Mouse (Mus musculus): ENCODE data around the gene Hhat. TPM values are rescaled to one million over a fixed set of nuclear protein-coding genes. Genes with fewer than 3 reads are reported as not detected.

Hhat gene
- total RNA-seq, 1 experiment from 2014 or later = 8.3 TPM

- DNase-seq = no peak
Observed at GRCm38 (mm10) chr1:192650586-192650985, 120.4 kb downstream of the Hhat start.

GRCm38 (mm10) chr1:192650023-192650422 is 121.0 kb downstream of the Hhat start:
- DNase-seq = no peak

GRCm38 (mm10) chr1:192649233-192649632 is 121.8 kb downstream of the Hhat start:
- DNase-seq = no peak

- DNase-seq = no peak
Observed at GRCm38 (mm10) chr1:192647361-192647760, 123.7 kb downstream of the Hhat start.

- no peak for DNase-seq
Observed at GRCm38 (mm10) chr1:192642126-192642525, 128.9 kb downstream of the Hhat start.

- DNase-seq = no peak
Observed at GRCm38 (mm10) chr1:192639175-192639574, 131.8 kb downstream of the Hhat start.

GRCm38 (mm10) chr1:192621843-192622242 is 149.2 kb downstream of the Hhat start:
- no peak for DNase-seq

GRCm38 (mm10) chr1:192613271-192613670 is 157.8 kb downstream of the Hhat start:
- DNase-seq = no peak

- no peak for DNase-seq
Observed at GRCm38 (mm10) chr1:192611996-192612739, 158.9 kb downstream of the Hhat start.

- DNase-seq = no peak
Observed at GRCm38 (mm10) chr1:192606876-192607275, 164.1 kb downstream of the Hhat start.

GRCm38 (mm10) chr1:192604413-192604812 is 166.6 kb downstream of the Hhat start:
- DNase-seq = no peak

GRCm38 (mm10) chr1:192603556-192603955 is 167.5 kb downstream of the Hhat start:
- DNase-seq = no peak

- DNase-seq = no peak
Observed at GRCm38 (mm10) chr1:192601206-192601605, 169.8 kb downstream of the Hhat start.

GRCm38 (mm10) chr1:192599746-192600145 is 171.3 kb downstream of the Hhat start:
- no peak for DNase-seq

GRCm38 (mm10) chr1:192598380-192598779 is 172.6 kb downstream of the Hhat start:
- DNase-seq = peak; percentile 84

- DNase-seq = no peak
Observed at GRCm38 (mm10) chr1:192595426-192595825, 175.6 kb downstream of the Hhat start.

GRCm38 (mm10) chr1:192593492-192593891 is 177.5 kb downstream of the Hhat start:
- no peak for DNase-seq

GRCm38 (mm10) chr1:192587451-192587850 is 183.6 kb downstream of the Hhat start:
- no peak for DNase-seq

GRCm38 (mm10) chr1:192585289-192585688 is 185.7 kb downstream of the Hhat start:
- no peak for DNase-seq

- DNase-seq = no peak
Observed at GRCm38 (mm10) chr1:192582921-192583320, 188.1 kb downstream of the Hhat start.

GRCm38 (mm10) chr1:192564691-192565090 is 206.3 kb downstream of the Hhat start:
- DNase-seq = no peak

- DNase-seq = no peak
Observed at GRCm38 (mm10) chr1:192559341-192559740, 211.7 kb downstream of the Hhat start.

- no peak for DNase-seq
Observed at GRCm38 (mm10) chr1:192557978-192558594, 212.9 kb downstream of the Hhat start.

- DNase-seq = no peak
Observed at GRCm38 (mm10) chr1:192555516-192555915, 215.5 kb downstream of the Hhat start.

Measured in adrenal gland, postnatal 25 days (tissue).